In the genomic region with DNA sequence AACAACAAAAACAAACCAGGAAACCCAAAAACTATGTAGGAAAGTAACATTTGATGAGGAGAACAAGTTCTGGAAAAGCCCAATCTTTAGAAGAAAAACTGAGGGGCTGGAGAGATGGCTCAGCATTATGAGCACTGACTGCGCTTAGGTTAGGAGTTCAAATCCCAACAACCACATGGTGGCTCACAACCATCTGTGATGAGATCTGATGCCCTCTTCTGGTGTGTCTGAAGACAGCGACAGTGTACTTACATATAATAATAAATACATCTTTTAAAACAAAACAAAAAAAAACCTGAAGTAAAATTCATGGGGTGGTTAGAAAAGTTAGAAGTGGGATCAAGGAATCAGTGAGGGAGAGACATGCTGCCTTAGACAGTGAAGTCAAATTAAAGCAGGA, we compare ENCODE assay signal across 9 mouse cellular contexts. TPM values are rescaled to one million over a fixed set of nuclear protein-coding genes. Genes with fewer than 3 reads are reported as not detected.
A peak's percentile ranks its signal among the peaks of the same experiment; 100 is the strongest.
DNase-seq lines count a peak whose midpoint lies in the region; ATAC-seq and TF ChIP-seq lines count a peak whose summit lies in the region.
"Had no signal": no experiment of that assay in that cellular context is flagged by ENCODE, and none has a peak within 500 bp of the region (broad histone marks: within the 10 kb centered on the region; RNA-seq: fewer than 3 reads in every experiment).

No protein-coding gene starts in this region.

- peak overlapping the region; percentile 87 for H3K4me2 ChIP-seq in hindbrain, embryonic 15.5 days
- peak overlapping the region; percentile 93 for H3K4me2 ChIP-seq in midbrain, embryonic 14.5 days (ENCODE audit: low read length)

- peak overlapping the region; percentile 83; the same call in 1 of the 2 replicates for H3K9ac ChIP-seq in hindbrain, embryonic 15.5 days
- no peak overlapping the region for H3K9ac ChIP-seq in midbrain, embryonic 14.5 days (replicated peaks; ENCODE audit: low read length)

- DNase-seq in kidney, adult 2 months, result no peak
- no peak for DNase-seq in kidney, postnatal 14 days
- DNase-seq in midbrain, embryonic 14.5 days, result peak; percentile 14
- no peak for DNase-seq in retina, embryonic 14.5 days (ENCODE audit: low spot score)
- DNase-seq in layer of hippocampus, postnatal 10 days (ENCODE audit: low spot score in 2 of 2), result no peak
- no peak for DNase-seq in adrenal gland, adult (ENCODE audit: inconsistent age in 2 of 2, low spot score in 1 of 2)

- no peaks in the 10 kb centered on the region for H3K27me3 ChIP-seq in kidney, adult 2 months (replicated peaks; ENCODE audit: control insufficient read depth, insufficient read depth, low read length)
- H3K27me3 ChIP-seq in hindbrain, embryonic 15.5 days, result no peaks in the 10 kb centered on the region
- no peaks in the 10 kb centered on the region for H3K27me3 ChIP-seq in midbrain, embryonic 14.5 days (ENCODE audit: control insufficient read depth, insufficient read depth, low read length)

- 76% methylated on average over 2 of the region's 2 CpGs for WGBS in kidney, adult 2 months
- 63% methylated on average over 2 of the region's 2 CpGs for WGBS in hindbrain, embryonic 15.5 days
- WGBS in midbrain, embryonic 14.5 days, result 68% methylated on average over 2 of the region's 2 CpGs

- TF ChIP-seq POLR2A in kidney, adult 2 months (IDR thresholded peaks at IDR 0.05; ENCODE audit: low read depth, low read length), result no peak
- no peak for TF ChIP-seq POLR2A in cortical plate, adult 2 months (IDR thresholded peaks at IDR 0.05; ENCODE audit: extremely low read depth, insufficient read depth, low read length)

- H3K27ac ChIP-seq in kidney, adult 2 months (ENCODE audit: insufficient read depth, low read depth, low read length), result peak overlapping the region; percentile 98; the same call in 1 of the 2 replicates
- H3K27ac ChIP-seq in cortical plate, adult 2 months (ENCODE audit: insufficient read depth, low read length), result no peak overlapping the region
- peak overlapping the region; percentile 92 for H3K27ac ChIP-seq in hindbrain, embryonic 15.5 days (replicated peaks)
- H3K27ac ChIP-seq in midbrain, embryonic 14.5 days (replicated peaks; ENCODE audit: low read depth, low read length), result peak overlapping the region; percentile 89

- peaks cover 14% of the 10 kb centered on the region; the same call in 1 of the 2 replicates for H3K4me1 ChIP-seq in kidney, adult 2 months (ENCODE audit: control insufficient read depth, insufficient read depth, low read length)
- H3K4me1 ChIP-seq in cortical plate, adult 2 months (ENCODE audit: control insufficient read depth, insufficient read depth, low read length), result no peaks in the 10 kb centered on the region
- peaks cover 16% of the 10 kb centered on the region for H3K4me1 ChIP-seq in hindbrain, embryonic 15.5 days (replicated peaks)
- H3K4me1 ChIP-seq in midbrain, embryonic 14.5 days (ENCODE audit: control insufficient read depth, insufficient read depth, low read length), result peaks cover 12% of the 10 kb centered on the region

- H3K36me3 ChIP-seq in kidney, adult 2 months (ENCODE audit: control insufficient read depth, insufficient read depth, low read length), result peaks cover 4% of the 10 kb centered on the region
- 0 out of 2 replicates have a peak, but pooled peaks cover 4% of the 10 kb centered on the region for H3K36me3 ChIP-seq in hindbrain, embryonic 15.5 days
- H3K36me3 ChIP-seq in midbrain, embryonic 14.5 days (ENCODE audit: control insufficient read depth, insufficient read depth, low read length), result 0 out of 2 replicates have a peak, but pooled peaks cover 9% of the 10 kb centered on the region

- no peak overlapping the region; the same call in 1 of the 2 replicates for H3K4me3 ChIP-seq in kidney, adult 2 months (ENCODE audit: insufficient read depth, low read depth, low read length)
- H3K4me3 ChIP-seq in cortical plate, adult 2 months (ENCODE audit: insufficient read depth, low read length), result peak overlapping the region; percentile 99; the same call in 1 of the 2 replicates
- peak overlapping the region; percentile 88 for H3K4me3 ChIP-seq in hindbrain, embryonic 15.5 days
- peak overlapping the region; percentile 96 for H3K4me3 ChIP-seq in midbrain, embryonic 14.5 days (replicated peaks; ENCODE audit: low read depth, low read length)

- H3K9me3 ChIP-seq in hindbrain, embryonic 15.5 days, result no peaks in the 10 kb centered on the region
- no peaks in the 10 kb centered on the region for H3K9me3 ChIP-seq in midbrain, embryonic 14.5 days (ENCODE audit: control insufficient read depth, low read length)

- no peak for TF ChIP-seq CTCF in kidney, adult 2 months (conservative IDR thresholded peaks at IDR 0.05; ENCODE audit: insufficient read depth, insufficient read length, low read depth, low read length)
- TF ChIP-seq CTCF in cortical plate, adult 2 months (IDR thresholded peaks at IDR 0.05; ENCODE audit: extremely low read depth, insufficient read depth, low read length), result no peak

- ATAC-seq in hindbrain, embryonic 15.5 days (ENCODE audit: low FRiP score, low read depth), result no peak
- no peak for ATAC-seq in midbrain, embryonic 14.5 days (ENCODE audit: low FRiP score, low TSS enrichment)

RNA-seq across cellular contexts. Expression of gene Atp5l, which starts 1.0 kb away (rescaled TPM):
- polyA plus RNA-seq in kidney, adult 2 months (2012; rRNA removed), result 732 and 924 TPM in 2 replicates
- 755 and 827 TPM in 2 replicates for polyA plus RNA-seq in cortical plate, adult 2 months (2012; rRNA removed)
- polyA plus RNA-seq in hindbrain, embryonic 15.5 days (2015; fragmentation: Nextera tagmentation; extraction: Ambion mirVana), result 802 and 842 TPM in 2 replicates
- 698 and 917 TPM in 2 replicates for polyA plus RNA-seq in midbrain, embryonic 14.5 days (2014; fragmentation: Nextera tagmentation; extraction: Ambion mirVana)
- total RNA-seq in layer of hippocampus, postnatal 10 days (2021), result 100 to 1,000 TPM; 394 to 460 TPM

RNA-seq across cellular contexts. Expression of gene Kmt2a, which starts 40.4 kb away (rescaled TPM):
- polyA plus RNA-seq in kidney, adult 2 months (2012; rRNA removed), result 12.1 and 13.9 TPM in 2 replicates
- polyA plus RNA-seq in cortical plate, adult 2 months (2012; rRNA removed), result 28.3 and 28.6 TPM in 2 replicates
- polyA plus RNA-seq in hindbrain, embryonic 15.5 days (2015; fragmentation: Nextera tagmentation; extraction: Ambion mirVana), result 23.2 and 25.9 TPM in 2 replicates
- 21.0 and 22.2 TPM in 2 replicates for polyA plus RNA-seq in midbrain, embryonic 14.5 days (2014; fragmentation: Nextera tagmentation; extraction: Ambion mirVana)
- 10 to 100 TPM; 50.5 to 54.6 TPM for total RNA-seq in layer of hippocampus, postnatal 10 days (2021)

RNA-seq across cellular contexts. Expression of gene Ube4a, which starts 43.9 kb away (rescaled TPM):
- 15.9 and 18.3 TPM in 2 replicates for polyA plus RNA-seq in kidney, adult 2 months (2012; rRNA removed)
- 24.1 and 26.1 TPM in 2 replicates for polyA plus RNA-seq in cortical plate, adult 2 months (2012; rRNA removed)
- 34.6 and 35.1 TPM in 2 replicates for polyA plus RNA-seq in hindbrain, embryonic 15.5 days (2015; fragmentation: Nextera tagmentation; extraction: Ambion mirVana)
- polyA plus RNA-seq in midbrain, embryonic 14.5 days (2014; fragmentation: Nextera tagmentation; extraction: Ambion mirVana), result 53.0 and 59.0 TPM in 2 replicates
- 100 to 1,000 TPM in 1 of 2 experiments, 10 to 100 TPM in 1; 92.4 to 104 TPM for total RNA-seq in layer of hippocampus, postnatal 10 days (2021)

RNA-seq across cellular contexts. Expression of gene Cd3g, which starts 58.7 kb away (rescaled TPM):
- 0.57 and 3.2 TPM in 2 replicates for polyA plus RNA-seq in kidney, adult 2 months (2012; rRNA removed)
- polyA plus RNA-seq in cortical plate, adult 2 months (2012; rRNA removed), result not detected in 2 replicates
- not detected in 2 replicates for polyA plus RNA-seq in hindbrain, embryonic 15.5 days (2015; fragmentation: Nextera tagmentation; extraction: Ambion mirVana)
- polyA plus RNA-seq in midbrain, embryonic 14.5 days (2014; fragmentation: Nextera tagmentation; extraction: Ambion mirVana), result not detected in 2 replicates
- total RNA-seq in layer of hippocampus, postnatal 10 days (2021), result not detected
- polyA plus RNA-seq: testis, adult 2 months had no signal
